Mouse (Mus musculus) testis, adult 2 months (tissue): ENCODE results near the gene Tsc2.

Experiments
- CTCF ChIP-seq: fragments of 200-500 bp; IDR thresholded peaks from 2 replicates; pipeline ENCODE4 v1.5.1; 2012; ENCODE audit warnings: low read depth, mild to moderate bottlenecking, inconsistent platforms, low read length, moderate library complexity; ENCODE audit not compliant: control insufficient read depth, insufficient read depth, insufficient replicate concordance
- POLR2A ChIP-seq: fragments of 200-500 bp; IDR thresholded peaks from 2 replicates; pipeline ENCODE4 v1.6.1; 2012; ENCODE audit warnings: low read depth, mild to moderate bottlenecking, inconsistent platforms, low read length, moderate library complexity; ENCODE audit not compliant: control insufficient read depth

GRCm38 (mm10) chr17:24604557-24604956, 27.9 kb downstream of the Tsc2 start:
- TF ChIP-seq POLR2A (no peak), CTCF (no peak)
